Mouse (Mus musculus): ENCODE measurements at regions not wholly inside any gene's neighbourhood (a gene's known extent, or its start where the extent isn't known, plus 50 kb on each side); places are given as distances from the start of the nearest gene placed in this dataset.

GRCm38 (mm10) chr9:61537316-61538189, 165.4 kb downstream of the Tle3 start:
- TF ChIP-seq POLR2A (IDR thresholded peaks at IDR 0.05; ENCODE audit: low read depth, low read length), result no peak
- TF ChIP-seq CTCF (conservative IDR thresholded peaks at IDR 0.05; ENCODE audit: insufficient read depth, insufficient read length, low read depth, low read length), result no peak
